Mouse (Mus musculus) layer of hippocampus, postnatal 25 days (tissue): ENCODE data around the gene Fxyd2. TPM values are rescaled to one million over a fixed set of nuclear protein-coding genes. Genes with fewer than 3 reads are reported as not detected.

ENCODE experiments used
- DNase-seq, 2 experiments: peaks; one replicate each; pipeline ENCODE4 v3.0.0; 2022; ENCODE audit warnings: mixed read lengths in 2 of 2, low spot score in 1 of 2; ENCODE audit errors: extremely low spot score in 1 of 2
- total RNA-seq, 2 experiments: library from RNA; stranded (reverse); gene quantifications; 2 replicates each; pipeline ENCODE4 v1.2.3; 2021

The Fxyd2 gene
- total RNA-seq = 10 to 100 TPM in 1 of 2 experiments, 1 to 10 TPM in 1; 8.3 to 10.6 TPM

DNA sequence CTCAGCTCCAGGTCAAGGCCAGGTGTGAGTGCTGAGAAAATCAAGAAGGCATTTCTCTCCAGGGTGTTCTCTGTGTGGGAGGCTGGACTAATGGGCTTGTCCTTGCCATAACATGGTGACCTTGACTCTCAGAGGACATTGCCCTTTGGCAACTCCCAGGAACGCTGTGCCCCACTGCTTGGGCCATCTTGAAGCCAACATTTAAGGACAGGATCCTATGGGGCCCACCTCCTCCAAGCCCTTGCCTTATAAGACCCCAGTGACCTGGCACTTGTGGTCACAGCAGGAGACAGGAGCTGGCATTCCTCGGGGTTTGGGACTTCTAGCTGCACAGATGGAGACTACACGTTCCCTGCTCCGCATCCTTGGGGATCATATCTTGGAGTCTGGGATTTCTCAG lies at the start of gene Fxyd2:
Fxyd2 (plus strand) TSS at position 236 of the 400 bp plus-strand sequence.
- no peak for DNase-seq

DNA sequence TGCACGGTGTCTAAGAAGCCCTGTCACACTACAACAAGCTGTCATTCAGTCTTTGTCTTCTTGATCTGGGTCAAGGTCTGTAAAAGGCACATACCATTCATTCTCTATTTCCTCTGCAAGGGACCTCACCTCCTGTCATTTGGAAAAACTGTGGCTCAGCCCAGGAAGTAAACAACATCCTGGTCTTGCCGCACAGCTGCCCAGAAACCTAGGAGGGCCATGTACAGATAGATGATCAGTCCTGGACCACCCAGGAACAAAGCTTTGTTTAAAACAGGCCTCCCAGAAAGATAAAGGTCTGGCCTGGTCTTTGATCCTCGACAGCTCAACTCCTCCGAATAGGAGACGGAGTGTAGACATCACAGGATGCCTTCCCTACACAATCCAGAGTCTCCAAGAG lies 49.6 kb upstream of the Fxyd2 start:
- no peak for DNase-seq

DNA sequence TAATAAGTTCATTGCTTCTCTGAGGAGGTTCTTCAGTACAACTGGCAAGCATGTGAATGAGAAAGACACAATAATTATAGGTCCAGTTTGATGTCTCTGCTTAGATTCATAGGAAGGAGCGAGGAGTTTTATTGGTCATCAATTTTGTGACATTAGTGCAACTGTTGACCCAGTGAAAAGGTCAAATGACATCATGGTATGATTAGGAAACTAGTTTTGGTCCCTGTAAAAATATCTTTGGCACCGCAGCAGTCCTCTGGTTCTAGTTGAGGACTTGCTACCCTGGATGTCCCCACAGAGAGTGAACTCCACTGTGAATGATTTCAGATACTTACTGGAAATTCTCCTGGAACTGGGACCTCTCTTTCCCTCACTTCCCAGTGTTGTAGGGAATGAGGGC lies 44.3 kb upstream of the Fxyd2 start:
- DNase-seq = no peak

DNA sequence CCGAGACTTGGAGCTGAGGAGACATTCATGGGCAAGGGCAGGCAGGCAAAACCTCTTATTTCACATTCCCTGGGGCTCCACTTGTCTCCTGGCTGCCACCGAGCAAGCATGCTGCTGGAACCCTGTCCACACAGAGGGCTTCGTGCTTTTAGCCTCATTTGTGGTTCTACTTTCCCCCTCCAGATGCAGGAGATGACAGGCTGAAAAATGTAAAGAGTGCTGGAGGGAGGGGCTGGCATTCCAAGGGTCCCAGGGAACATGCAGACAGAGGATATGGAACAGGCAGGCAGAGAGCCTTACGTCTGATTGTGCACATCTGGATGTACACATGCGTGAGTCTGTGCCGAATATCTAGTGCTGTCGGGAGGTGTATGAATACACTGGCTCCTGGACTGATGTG lies 41.1 kb upstream of the Fxyd2 start:
- DNase-seq = no peak

DNA sequence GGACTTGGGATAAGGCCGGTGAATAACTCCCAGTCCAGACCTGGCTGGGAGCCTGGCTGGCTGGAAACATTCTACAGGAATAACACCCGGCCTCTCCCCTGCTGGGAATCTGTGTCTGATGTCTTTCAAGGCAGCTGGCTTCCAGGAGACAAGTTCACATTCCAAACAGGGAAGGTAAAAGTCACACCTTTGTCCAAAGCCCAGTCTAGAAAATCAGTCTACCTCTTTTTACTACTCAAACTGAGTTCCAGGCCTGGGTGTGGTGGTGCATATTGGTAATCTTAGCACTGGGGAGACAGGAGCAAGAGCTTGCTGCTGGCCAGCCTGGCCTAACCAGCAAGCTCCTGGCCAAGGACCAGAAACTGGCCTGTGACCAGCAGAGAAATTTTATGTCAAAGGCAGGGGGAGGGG lies 37.4 kb upstream of the Fxyd2 start:
- no peak for DNase-seq

DNA sequence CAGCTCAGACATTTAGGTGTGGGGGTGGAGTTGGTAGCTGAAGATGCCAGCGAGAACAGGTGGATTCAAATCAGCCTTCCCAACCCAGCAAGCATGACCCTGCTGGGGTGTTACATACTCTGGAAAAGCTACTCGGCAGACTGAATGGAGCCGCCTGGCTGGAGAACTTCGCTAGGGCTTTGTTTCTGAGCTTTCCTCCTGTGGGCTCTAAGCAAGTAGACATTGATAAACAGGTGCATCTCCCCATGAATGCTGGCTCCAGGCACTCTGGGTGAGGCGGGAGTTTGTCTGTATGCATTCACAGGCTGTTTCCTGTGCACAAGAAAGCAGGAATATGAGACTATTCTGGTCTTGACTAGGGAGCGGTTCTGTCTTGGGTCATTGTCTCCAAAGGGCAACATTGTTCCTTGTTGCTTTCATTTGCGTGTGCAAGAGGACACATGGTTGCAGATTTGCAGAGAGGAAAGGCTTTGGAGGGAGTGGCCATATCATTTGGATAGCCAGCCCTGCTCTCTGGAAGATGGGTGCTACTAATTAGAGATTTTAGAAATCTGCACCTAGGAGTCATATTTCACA lies 35.7 kb upstream of the Fxyd2 start:
- no peak for DNase-seq

DNA sequence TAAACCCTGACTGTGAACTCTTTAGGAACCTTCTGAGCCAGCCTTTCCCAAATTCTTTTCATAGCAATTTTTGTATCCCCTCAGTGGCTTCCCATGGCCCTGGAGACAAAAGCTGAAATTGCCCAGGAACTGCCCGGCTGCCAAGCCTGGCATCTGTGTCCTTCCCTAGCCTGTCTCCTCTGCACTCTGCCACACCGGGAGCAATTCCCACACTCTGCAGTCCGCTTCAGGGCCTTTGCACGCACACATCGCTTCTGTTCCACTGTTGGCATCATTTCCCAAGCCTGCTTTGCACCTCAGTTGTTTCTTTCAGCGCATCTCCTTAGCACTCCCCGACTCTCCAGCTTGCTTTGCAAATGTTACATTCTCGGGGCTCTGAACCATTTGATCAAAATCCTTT lies 31.8 kb upstream of the Fxyd2 start:
- no peak for DNase-seq

DNA sequence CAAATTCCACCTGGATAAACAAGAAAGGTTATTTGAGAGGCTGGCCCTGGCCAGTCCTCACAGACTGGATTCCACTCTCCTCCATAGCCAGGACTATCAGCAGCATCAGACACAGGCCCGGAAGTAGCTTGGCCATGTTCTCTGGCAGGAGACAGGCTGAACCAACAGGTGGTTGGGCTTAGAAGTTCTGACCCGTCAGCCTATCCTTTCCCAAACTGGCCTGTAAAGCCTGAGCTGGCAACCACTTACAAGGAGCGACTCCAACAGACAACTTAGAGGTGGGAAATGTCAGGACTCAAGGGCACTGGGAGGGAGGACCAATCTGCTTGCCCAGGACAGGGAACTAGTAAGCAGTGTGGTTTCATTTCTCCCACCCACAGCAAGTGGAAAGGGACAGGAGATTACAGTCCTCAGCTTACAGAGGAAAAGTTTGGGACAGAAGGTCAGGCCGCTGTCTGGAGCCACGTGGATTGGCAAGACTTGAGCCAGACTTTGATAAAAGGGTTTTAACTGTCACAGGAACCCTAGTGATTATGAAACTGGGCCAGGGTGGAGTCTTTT lies 31.0 kb upstream of the Fxyd2 start:
- DNase-seq = no peak

DNA sequence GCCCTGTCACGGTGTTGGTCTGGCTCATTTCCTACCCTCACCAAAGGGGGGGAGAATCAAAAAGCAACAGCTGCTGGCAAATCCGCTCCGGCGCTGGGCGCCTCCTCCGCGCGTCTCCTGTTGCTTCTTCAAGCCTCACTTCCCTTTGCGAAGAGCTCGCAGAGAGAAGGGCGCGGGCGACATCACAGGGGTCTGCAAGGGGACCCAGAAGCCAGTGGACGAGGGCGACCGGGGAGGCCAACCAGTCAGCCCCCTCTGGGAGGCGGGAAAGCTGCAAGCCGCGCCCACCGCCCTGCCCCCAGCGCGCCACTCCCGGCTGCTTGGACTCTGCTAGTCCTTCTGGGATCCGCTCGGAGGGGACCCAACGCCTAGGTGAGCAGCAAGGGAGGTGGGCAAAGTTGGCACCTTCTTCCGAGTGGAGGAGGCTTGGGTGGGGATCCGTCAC lies 29.3 kb upstream of the Fxyd2 start, which contains the start of gene Fxyd6:
Fxyd6 (plus strand) TSS at position 69 of the 445 bp plus-strand sequence.
- DNase-seq = peak; percentile 42 to 45

DNA sequence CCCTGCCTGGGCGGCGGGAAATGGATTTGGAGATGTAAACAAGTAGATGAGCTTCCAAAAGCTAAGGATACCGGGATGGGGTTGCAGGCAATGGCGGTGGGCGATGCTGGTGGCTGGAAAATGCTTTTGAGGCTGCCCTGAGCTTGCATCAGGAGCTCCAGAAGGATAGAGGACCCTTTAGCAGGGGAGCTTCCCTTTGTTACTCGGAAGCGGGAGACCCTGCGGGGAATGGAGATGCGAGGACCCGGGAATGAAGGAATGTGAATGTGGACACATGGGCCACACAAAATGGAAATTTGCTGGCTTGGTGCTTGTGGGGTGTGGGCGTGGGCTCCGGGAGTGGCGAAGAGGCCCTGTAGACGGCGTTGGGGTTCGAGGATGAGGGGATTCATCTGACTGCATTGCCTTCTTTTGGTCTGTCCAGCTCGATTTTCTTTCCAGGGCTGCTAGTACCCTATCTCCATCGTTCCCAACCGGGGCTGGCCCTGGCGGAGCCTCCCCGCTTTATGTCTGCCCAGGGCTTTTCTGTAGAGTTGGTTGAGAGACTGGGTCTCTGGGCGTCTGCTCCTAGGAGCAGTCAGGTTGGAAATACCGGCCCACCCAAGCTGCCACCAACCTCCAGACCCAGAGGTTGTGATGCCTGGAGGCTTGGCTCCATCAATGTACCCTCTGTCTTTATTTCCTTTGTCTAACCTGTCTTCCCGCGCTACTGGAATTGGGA lies 28.7 kb upstream of the Fxyd2 start:
- DNase-seq = no peak

DNA sequence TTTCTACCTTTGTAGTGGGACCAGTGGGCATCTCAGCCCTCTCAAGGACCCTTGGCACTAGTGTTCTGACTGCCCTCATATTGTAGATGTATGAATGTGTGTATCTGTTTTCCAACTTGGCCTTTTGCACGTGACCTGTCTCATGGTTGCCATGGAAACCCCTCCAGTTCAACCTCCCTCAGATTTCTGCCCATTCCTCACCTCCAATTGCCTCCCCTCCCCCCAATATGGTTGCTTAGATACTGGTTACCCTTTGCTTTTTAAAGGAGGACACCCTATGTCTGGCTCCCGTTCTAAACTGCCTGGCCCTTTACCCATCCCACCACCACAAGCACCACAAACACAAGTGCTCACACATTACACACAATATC lies 28.1 kb upstream of the Fxyd2 start:
- DNase-seq = no peak

DNA sequence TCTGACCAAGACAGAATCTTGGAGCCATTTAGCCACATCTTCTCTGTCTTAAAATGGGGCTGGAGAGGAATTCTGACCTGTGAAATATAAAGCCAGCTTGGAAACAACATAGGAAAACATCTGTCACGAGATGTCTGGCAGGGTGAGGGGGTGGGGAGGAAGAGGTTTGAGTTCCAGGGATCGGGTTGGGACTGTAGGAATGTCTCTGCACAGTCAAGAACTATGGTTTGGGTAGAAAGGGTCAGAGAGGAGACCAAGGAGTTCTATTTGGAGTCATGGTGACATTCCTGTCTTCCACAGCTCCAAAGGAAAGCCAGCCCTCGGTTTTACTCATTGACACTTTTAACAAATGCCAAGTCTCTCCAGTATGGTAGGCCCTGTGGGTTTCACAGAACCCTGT lies 25.6 kb upstream of the Fxyd2 start:
- DNase-seq = no peak

DNA sequence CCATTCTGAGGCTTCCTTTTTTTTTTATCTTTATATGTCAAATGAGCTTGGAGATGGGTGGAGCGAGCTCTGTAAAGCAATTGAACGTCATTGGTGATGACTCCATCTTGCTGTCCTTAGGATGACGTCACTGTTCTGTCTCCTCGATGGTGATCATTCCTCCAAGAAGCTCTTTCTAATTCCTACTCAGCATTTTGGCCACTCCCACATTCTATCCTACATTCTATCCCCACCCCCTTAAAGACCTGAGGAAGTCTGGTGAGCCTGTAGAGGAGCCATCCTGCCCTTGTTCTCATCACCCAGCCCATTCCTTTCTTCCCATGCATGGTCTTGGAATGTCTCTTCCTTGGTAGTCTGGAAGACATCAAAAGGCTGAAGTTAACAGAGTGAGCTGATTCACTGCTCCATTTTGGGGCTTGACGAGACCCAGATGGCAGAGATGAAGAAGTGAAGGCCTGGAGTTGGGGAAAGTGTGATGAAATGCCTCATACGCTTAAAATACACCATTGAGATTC lies 24.4 kb upstream of the Fxyd2 start:
- no peak for DNase-seq

DNA sequence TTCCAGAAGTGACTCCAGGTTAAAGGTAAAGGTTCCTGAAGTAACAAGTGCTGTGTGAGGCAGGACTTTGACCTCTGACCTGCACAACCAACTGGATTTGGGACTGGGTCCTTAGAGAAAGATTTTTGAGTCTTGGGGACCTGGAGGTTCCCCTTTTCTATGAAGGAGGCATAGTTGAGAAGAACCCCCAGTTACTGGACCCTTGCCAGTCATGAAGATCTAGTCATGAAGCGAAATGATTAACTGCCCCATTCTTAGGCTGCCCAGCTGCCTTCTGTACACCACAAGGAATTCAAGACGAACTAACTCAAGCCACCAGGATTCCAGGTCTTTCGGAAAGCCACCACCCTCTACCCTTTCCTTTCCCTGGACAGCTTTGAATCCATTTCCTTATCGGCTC lies 23.0 kb upstream of the Fxyd2 start:
- no peak for DNase-seq

DNA sequence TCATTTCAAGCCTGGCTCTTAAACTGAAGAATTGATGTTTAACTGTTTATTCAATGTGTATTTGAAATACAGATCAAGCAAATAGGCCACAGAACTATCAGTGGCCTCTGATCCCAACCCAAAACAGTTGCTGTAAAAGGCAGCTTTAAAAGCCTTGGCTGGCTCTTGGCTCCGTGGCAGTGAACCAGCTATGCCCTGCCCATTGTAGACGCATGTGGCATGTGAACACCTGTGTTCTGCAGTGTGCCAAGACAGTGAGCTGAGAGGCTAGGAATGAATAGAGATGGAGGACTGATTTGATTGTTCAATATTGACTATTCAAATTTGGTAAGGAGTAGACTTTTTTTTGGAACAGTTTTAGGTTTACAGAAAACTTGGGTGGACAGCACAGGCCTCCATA lies 22.6 kb upstream of the Fxyd2 start:
- no peak for DNase-seq

DNA sequence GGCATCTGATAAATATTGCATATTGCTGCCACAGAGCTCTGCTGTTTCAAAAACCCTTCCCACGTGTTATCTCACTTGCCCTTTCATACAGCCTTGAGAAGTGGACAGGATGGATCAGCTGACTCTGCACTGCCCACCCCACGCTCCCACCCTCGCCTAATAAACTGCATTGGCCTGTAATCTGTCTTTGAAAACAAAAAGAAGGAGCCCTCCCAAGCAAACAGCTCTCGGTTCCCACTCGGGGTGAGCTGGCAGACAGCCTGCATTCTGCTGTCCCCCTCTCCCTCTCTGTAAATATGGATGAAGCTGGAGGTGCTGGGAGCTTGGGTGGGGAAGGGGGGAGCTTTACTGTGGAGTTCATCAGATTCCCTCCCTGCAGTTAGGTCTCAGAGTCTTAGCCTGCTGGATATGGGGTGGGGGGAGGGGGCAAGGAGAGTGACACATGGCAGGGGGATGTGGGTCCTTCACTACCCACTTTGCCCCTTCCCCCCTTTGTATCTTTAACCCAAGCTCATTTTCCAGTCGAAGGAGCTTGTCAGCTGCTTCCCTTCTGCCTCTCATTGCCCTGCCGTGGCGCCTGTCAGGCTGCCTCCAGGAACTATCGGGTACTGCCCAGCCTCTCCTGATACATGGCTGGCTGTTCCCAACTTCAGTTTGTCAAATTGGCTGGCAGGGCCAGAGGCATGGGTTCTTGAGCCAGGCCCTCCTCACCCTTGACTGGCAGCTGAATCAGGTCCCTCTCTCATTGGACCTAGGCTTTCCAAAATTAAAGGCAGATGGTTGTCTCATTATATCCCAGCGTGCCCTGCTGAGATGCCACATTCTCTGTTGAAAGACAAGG lies 18.8 kb upstream of the Fxyd2 start:
- no peak for DNase-seq

DNA sequence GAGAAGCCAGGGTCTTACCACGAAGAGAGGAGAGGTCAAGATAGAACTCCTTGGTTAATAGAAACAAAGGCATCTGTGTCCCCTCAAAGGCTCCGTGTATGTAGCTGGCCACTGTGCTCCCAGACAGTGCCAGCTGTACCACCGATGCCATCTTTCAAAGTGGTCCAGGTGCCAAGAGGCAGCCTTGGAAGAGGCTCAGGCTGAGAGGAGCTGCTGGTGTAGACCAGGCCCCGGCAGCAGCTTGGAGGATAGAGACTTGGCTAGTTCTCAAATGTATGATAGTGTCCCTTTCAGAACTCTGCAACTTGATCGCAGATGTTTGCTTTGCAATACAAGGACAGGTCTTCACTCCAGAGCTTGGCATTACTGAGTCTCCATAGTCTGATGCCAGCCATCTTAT lies 17.1 kb upstream of the Fxyd2 start:
- DNase-seq = peak in 1 of 2 experiments; percentile 15

DNA sequence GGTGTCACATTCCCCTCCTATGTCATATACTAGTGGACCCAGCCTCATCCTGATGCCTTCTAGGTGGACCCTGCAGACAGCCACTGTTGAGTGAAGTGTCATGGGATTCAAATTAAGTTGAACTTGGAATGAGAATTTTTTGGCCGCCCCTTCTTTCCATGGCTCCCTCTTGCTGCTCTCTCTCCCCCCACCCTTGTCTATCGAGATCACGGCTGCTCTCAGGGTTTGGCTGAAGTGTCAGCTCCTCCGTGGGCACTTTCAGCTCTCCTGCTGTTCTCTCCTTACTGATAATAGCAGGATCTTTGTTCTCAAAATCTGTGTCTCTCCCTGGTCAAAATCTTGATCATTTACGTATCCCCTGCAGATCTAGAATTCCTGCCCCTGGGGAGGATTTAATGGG lies 16.6 kb upstream of the Fxyd2 start:
- DNase-seq = no peak

DNA sequence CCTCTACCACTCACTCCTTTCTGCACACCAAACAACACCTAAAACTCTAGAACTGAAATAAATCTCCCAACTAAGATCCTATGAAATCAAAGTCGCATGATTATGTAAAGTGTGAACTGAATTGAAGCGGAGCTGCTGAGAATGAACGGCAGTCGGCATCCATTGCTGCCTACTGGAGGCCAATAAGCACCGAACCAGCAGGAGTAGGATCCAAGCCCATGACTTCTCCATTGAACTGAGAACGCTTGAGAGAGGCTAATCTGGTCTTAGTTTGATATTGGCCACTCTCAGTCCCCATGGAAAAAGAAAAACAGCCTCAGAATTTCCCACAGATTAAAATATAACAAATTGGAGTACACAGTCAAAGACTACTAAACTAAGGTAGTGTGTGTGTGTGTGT lies 15.6 kb upstream of the Fxyd2 start:
- DNase-seq = no peak

DNA sequence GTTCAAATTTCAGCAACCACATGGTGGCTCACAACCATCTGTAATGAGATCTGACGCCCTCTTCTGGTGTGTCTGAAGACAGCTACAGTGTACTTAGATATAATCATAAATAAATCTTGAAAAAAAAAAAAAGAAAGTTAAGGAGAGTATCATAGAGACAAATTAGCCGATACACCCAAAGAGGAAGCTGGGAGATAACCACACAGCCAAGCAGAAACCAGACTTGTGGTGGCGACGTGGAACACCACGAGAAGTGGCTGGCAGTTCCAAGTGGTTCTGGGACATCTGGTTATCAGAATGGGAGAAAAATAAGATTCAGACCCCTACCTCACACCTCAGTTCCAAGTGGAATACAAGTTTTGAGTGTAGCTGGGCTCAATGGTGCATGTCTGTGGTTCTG lies 12.8 kb upstream of the Fxyd2 start:
- no peak for DNase-seq
